Mouse (Mus musculus) layer of hippocampus, postnatal 10 days (tissue): ENCODE results near the gene Stim2. TPM values are rescaled to one million over a fixed set of nuclear protein-coding genes. Genes with fewer than 3 reads are reported as not detected.

Experiments
- DNase-seq, 2 experiments: peaks; one replicate each; pipeline ENCODE4 v3.0.0; 2021; ENCODE audit warnings: low spot score in 2 of 2
- total RNA-seq, 2 experiments: library from RNA; stranded (reverse); gene quantifications; 2 replicates each; pipeline ENCODE4 v1.2.3; 2021

The Stim2 gene
- total RNA-seq, 2 experiments from 2014 or later = 66.0 to 77.4 TPM

DNA sequence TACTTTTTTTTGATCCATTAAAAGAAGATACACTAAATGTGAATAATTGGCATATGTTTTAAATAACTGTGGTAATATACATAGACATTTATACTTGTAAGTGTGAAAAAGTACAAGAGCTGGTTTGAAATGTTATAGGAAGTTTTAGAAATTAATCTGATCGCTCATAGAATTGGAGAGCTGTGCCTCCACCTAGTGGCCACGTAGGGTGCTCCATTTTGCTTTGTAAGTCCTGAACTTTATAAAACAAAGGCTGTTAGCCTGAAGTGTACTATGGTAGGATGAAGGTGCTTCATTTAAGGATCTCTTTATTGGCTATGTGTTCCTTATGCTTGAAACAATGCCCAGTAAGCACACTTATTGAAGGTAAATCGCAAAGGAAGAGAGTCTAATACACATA lies 115.0 kb downstream of the Stim2 start:
- DNase-seq = peak; percentile 69 to 76

DNA sequence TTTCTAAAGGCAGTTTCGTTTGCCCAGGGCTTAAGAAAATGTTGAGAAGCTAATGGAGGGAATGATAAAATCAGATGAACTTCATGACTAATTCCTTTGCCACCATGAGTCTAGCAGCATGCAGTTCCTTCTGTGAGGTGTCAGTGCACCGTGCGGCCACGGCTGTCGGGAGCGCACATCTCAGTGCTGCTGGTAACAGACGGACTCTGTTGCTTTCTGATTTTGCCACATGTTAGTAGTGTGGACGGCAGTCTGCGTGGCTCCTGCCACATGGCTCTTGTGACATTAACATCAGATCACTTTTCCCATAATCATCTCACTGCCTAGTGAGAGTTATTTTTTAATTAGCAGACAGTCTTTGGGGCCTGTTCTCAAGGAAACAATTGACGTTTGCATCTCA lies 118.2 kb downstream of the Stim2 start:
- no peak for DNase-seq

DNA sequence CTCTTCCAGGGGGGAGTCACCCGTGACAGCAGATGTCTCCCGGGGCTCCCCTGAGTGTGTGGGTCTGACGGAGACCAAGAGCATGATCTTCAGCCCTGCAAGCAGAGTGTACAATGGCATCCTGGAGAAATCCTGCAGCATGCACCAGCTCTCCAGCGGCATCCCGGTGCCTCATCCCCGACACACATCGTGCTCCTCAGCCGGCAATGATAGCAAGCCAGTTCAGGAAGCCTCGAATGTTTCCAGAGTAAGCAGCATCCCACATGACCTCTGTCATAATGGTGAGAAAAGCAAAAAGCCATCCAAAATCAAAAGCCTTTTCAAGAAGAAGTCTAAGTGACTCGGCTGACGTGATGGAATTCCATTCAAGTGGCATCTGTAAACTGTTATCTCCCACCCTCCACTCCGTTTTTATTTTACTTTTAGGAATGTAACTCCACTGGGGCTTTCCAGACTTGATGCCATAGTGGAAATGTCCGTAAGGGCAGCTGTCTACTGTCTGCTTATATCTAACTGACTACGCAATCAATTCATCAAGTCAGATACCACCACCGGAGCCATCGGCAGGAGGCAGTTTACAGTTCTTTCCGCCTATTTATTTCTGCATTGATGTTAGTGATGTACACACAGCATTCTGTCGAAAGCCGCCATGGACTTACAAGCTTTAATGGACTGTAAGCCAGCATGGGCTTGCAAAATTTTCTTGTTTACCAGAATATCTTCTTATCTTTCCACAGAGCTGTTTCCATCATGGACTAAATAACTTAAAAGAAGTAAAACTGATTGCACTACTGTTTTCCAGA lies 120.3 kb downstream of the Stim2 start:
- DNase-seq = no peak

DNA sequence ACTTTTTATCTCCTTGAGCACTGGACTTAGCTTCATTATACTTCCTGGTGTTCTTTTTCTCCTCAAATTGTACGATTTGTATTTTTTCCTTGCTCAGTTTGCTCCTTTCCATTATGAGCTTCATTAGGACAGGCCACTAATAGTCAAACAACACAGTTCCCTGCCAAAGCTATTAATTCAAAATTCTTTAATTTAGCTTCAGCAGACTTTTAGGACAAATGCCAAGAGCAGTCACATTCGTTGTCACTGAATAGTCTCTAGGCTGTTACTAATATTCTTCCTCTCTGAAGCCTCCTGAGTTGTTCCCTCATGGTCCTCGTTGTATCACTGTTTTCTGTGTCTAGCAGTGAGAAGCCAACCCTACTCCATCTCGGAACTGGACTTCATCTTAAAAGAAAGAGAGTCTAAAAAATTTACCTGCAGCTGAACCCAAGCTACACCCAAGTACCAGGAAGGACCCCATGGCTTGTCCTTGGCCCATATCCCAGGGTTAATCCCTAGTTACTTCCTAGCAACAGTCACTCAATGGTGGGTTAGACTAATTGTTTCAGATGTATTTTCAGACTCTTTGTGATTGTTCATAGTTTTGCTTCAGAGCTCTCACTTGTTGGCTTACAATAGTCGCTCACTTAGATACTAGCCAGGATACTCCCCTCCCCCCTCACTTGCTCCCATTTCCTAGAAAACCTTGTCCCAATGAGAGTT lies 149.9 kb downstream of the Stim2 start:
- no peak for DNase-seq

DNA sequence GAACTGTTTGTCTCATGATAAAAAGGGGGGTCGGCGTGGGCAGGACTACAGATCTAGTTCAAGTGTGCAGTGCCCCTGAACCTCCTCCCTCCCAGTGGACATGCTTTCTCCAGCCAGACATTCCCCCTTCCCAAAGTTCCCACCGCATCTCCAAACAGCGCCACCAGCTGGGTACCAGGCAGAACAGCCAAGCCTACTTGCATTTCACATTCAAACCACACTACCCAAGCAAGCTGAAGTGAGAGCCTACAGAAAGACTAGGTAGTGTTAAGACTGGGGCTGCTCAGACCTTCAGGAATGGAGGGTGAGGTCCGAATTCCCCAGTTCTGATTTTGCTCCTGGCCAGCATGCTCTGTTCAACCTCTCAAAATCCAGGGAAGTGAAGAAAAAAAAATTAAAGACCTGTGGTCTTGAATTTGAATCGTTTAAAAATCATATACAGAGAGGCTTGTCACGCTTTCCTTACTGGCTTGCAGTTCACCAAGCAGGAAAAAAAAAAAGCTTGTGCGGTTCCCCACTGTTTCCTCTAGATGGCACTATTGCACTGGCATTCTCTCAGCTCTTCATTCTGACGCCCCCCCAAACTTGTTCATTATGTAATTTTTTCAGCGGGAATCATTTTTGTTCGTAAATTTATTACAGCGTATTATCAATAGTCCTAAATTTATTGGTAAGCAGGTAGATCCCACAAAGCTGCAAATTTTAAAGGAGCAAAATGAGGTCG lies 156.4 kb downstream of the Stim2 start:
- DNase-seq = peak; percentile 36 to 48

DNA sequence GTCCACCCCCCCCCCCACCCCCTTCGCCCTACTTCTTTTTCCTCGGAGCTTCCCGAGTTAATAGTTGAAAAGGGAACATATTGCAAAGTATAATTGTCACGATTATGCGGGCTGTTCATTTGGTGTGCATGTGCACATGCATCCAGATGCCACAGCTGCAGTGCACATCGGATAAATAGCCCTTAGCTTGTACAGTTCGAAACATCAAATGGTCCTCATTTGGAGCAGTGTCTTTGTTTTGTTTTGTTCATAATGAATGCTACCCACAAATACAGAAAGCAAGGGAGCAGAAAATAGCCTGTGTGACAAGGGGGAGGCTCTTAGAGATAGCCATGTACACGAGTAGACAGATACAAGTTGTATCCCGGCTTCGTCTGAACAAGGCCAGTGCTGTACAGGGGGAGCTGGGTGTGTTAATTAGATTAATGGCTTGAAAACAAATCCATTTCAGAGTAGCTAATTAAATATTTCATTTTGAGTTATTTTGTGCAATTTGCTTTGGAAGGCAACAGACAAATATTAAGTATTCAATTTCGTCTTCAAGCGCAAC lies 157.0 kb downstream of the Stim2 start:
- DNase-seq = no peak

DNA sequence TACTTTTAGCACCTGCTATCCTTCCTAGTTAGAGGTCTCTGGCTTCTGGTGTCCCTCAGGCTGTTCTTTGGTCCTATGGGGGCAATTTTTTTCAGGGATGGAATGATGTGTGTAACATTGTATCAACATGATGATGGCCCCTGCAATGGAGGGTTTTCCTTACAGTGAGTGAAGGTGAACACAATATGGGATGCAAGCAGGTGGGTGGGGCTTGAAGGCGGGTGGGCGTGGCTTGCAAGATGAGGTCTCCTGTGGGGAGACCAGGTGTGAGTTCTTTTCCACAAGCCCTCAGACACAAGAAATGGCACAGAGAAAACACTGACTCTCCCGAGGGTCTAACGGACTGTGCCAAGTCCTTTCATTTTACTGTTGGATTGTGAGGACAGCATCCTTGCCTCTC lies 157.6 kb downstream of the Stim2 start:
- no peak for DNase-seq

DNA sequence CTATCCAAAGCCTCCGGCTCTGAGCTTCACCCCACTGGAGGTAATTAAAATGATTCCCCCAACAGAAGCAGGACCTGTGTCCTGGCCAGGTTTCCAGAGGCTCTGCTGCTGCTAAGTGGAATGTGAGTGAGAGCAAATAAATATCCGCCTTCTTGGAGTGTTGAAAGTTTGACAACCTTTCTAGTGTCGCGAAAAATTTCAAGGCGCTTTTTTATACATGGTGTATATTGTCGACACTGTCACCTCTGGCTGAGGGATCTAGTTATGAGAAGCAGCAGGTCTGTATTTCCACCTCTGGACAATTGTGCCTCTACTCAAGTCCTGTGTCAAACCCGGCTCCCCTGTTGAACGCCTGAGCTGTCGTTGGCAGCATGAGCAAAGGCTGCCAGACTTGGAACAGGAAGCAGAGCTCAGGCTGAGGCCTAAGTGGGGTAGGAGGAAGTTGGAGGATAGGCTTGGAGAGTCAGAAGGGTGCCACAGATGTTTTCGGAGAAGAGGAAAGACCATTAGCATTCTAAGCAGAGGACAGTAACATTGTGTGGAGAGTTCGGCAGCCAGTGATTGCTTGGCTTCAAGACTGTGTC lies 158.7 kb downstream of the Stim2 start:
- no peak for DNase-seq

DNA sequence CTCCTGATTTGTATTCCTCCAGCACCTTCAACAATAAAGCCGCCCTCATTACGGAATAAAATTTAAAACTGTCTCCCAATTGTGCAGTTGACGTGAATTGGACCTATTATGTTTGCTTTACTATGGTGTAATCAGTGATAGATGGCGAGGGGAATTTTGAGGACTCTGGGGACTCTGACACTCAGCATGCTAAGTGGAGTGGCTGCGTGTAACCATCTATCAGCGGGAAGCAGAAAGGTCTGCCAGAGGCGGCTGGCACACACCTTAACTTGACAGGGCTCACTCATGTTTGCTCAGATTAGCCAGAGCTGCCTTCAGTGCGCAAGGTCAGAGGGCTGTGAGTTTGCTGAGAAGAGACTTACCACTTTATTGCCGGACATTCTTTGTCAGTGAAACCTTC lies 159.9 kb downstream of the Stim2 start:
- no peak for DNase-seq

DNA sequence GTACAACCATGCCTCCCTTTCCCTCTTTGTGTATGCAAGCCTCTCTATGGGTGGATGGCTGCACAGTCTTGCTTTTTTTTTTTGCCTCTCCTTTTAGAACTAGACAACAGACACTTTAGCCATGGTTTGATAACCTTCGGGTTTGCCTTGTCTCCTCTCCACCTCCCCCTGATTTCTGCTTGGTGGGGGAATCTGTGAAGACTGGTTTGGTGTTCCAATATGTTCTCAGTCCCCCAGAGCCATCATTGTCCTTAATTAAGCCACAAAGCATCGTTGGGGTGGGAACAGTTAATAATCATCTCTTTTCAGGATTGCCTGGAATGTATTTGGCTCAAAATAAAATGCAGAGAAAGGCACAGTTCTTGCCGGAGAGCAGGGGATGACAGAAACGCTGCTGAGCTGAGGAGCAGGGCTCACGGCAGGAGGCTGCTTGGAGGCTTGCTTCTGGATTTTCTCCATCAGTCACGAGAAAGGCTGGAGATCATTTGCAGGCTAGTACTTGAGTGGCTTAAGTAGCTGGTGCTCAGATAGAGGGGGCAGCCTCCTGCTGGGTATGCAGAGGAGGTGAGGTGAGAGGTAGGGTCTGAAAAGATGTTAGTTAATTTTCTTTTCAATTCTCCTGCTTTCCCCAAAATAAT lies 161.0 kb downstream of the Stim2 start:
- no peak for DNase-seq

DNA sequence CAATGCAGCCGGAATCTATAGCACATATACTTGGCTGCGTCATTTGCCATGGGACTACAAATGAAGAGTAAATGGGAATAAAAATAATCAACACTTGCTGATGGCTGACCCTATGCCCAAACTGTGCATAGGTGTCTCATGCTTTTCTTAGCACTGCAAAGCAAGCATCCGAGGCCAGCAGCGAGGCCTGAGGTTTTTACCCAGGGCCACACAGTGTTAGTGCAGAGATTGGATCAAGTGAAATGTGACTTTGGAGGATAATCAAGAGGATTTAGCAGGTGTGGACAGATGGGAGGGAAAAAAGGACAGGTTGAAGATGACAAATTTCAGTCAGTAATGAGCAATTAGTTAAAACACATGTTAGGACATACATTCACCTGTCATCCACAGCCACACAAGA lies 162.3 kb downstream of the Stim2 start:
- no peak for DNase-seq

DNA sequence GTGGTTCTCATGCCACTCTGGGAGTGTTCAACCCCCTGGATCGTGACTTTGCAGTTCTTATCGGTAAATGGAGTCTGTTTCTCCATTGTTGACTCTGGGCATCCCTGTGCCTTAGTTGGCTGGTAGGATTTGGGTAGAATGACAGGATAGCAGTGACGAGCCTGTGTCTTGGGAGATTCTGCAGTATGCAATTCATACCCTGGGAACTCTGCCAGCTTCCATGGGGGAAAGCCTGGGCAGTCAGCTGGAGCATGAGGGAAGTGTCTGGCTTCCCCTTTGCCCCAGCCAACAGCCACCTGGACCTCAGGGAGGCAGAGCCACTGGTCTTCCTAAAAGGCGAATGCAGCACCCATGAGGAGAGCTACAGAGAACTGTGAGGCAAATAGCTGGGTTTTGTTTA lies 165.6 kb downstream of the Stim2 start:
- DNase-seq = no peak

Other genes with a start within 250 kb of the Stim2 start
- gene Tbc1d19, start 188.9 kb upstream of the Stim2 start, total RNA-seq = 10 to 100 TPM; 48.2 to 60.8 TPM